Mouse (Mus musculus) embryonic facial prominence, embryonic 12.5 days (tissue): ENCODE measurements around the gene Cst7. TPM values are rescaled to one million over a fixed set of nuclear protein-coding genes. Genes with fewer than 3 reads are reported as not detected.

Source experiments
- polyA plus RNA-seq: library from polyadenylated mRNA; unstranded; fragments of >200 nt; fragmentation: Nextera tagmentation; extraction: Ambion mirVana; gene quantifications from 2 replicates; pipeline ENCODE4 v1.2.1, GENCODE M21; 2016

The Cst7 gene
- polyA plus RNA-seq, 1 experiment from 2014 or later = 0.17 TPM

Other genes starting within 250 kb of the Cst7 start
- gene Gm10130, start 246.7 kb upstream of the Cst7 start, polyA plus RNA-seq = 3.6 and 5.4 TPM in 2 replicates
- gene 3300002I08Rik, start 207.7 kb upstream of the Cst7 start, polyA plus RNA-seq = 10.4 and 11.0 TPM in 2 replicates
- 9.4 and 10.2 TPM in 2 replicates for gene Zfp442, start 118.9 kb upstream of the Cst7 start, polyA plus RNA-seq
- 0.05 TPM in 1 of 2 replicates, not detected in the other for gene Zfp345, start 85.3 kb upstream of the Cst7 start, polyA plus RNA-seq
- 27.9 and 28.3 TPM in 2 replicates for gene Apmap, start 38.2 kb downstream of the Cst7 start, polyA plus RNA-seq
- 7.7 and 9.4 TPM in 2 replicates for gene Acss1, start 98.1 kb downstream of the Cst7 start, polyA plus RNA-seq
- not detected in 2 replicates for gene Vsx1, start 118.9 kb downstream of the Cst7 start, polyA plus RNA-seq
- gene Entpd6, start 178.6 kb downstream of the Cst7 start, polyA plus RNA-seq = 31.5 and 32.6 TPM in 2 replicates
- 89.9 and 95.5 TPM in 2 replicates for gene Pygb, start 216.3 kb downstream of the Cst7 start, polyA plus RNA-seq